Mouse (Mus musculus): ENCODE results near the gene Slc30a2. TPM values are rescaled to one million over a fixed set of nuclear protein-coding genes. Genes with fewer than 3 reads are reported as not detected.

Gene Slc30a2
- polyA plus RNA-seq, 1 experiment from 2014 or later: not detected

DNA sequence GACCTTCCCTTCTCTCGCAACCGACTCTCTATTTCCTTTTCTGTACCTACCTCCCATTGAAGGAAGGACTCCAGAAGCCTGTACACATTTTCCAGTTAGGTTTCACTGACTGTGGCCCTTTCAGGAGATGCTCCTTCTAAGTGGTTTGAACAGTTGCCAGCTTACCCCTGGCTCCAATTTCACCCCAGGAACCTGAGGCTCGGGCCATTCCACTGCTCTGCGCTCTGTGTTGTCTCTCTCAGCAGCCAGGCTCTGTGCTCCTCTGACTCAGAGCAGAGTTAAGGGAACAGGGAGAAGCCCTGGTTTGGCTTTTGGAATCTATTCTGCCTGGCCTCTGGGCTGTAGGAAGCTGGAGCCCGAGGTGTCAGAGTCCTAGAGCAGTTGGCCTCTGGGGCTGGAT is 40.9 kb upstream of the Slc30a2 start:
- no peak overlapping the region for H3K9ac ChIP-seq (replicated peaks; ENCODE audit: low read depth, low read length)
- H3K36me3 ChIP-seq (ENCODE audit: control insufficient read depth, insufficient read depth, low read length): no peaks in the 10 kb centered on the region
- WGBS: 84% methylated on average over 5 of the region's 5 CpGs
- no peaks in the 10 kb centered on the region for H3K27me3 ChIP-seq (ENCODE audit: control insufficient read depth, insufficient read depth, low read length)
- ATAC-seq (ENCODE audit: insufficient number of reproducible peaks, insufficient read depth, low FRiP score, low read depth): no peak
- 0 out of 2 replicates have a peak, but pooled peaks cover 3% of the 10 kb centered on the region for H3K4me1 ChIP-seq (ENCODE audit: control insufficient read depth, insufficient read depth, low read length)
- H3K27ac ChIP-seq (ENCODE audit: low read length): no peak overlapping the region
- H3K4me2 ChIP-seq (replicated peaks; ENCODE audit: low read depth, low read length): no peak overlapping the region
- no peaks in the 10 kb centered on the region for H3K9me3 ChIP-seq (ENCODE audit: control insufficient read depth, low read depth, low read length)
- no peak overlapping the region for H3K4me3 ChIP-seq (ENCODE audit: low read depth, low read length)

DNA sequence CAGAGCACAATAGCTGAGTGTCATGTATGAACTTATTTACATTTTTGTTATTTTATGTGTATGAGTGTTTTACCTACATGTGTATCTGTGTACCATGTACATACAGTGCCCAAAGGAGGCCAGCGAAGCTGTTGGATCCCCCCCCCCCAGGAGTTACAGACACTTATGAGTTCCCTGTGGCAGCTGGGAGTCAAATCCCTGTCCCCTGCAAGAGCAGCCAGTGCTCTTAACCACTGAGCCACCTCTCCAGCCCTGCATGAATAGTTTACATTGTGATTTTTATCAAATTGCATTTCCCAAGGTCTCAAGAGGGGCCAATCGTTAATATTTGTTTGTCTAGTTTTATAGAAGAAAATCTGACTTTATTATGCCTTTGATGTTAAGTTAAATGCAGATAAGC is 36.0 kb upstream of the Slc30a2 start:
- Histone ChIP-seq H3K36me3 (ENCODE audit: control insufficient read depth, insufficient read depth, low read length) (no peaks in the 10 kb centered on the region), H3K27me3 (ENCODE audit: control insufficient read depth, insufficient read depth, low read length) (no peaks in the 10 kb centered on the region), H3K27ac (ENCODE audit: low read length) (no peak overlapping the region), H3K4me2 (replicated peaks; ENCODE audit: low read depth, low read length) (no peak overlapping the region; the same call in 1 of the 2 replicates), H3K4me3 (ENCODE audit: low read depth, low read length) (no peak overlapping the region), H3K9ac (replicated peaks; ENCODE audit: low read depth, low read length) (no peak overlapping the region; the same call in 1 of the 2 replicates), H3K4me1 (ENCODE audit: control insufficient read depth, insufficient read depth, low read length) (peaks cover 8% of the 10 kb centered on the region; the same call in 1 of the 2 replicates), H3K9me3 (ENCODE audit: control insufficient read depth, low read depth, low read length) (no peaks in the 10 kb centered on the region)
- no peak for ATAC-seq (ENCODE audit: insufficient number of reproducible peaks, insufficient read depth, low FRiP score, low read depth)
- WGBS: 45% methylated on average over 2 of the region's 2 CpGs

DNA sequence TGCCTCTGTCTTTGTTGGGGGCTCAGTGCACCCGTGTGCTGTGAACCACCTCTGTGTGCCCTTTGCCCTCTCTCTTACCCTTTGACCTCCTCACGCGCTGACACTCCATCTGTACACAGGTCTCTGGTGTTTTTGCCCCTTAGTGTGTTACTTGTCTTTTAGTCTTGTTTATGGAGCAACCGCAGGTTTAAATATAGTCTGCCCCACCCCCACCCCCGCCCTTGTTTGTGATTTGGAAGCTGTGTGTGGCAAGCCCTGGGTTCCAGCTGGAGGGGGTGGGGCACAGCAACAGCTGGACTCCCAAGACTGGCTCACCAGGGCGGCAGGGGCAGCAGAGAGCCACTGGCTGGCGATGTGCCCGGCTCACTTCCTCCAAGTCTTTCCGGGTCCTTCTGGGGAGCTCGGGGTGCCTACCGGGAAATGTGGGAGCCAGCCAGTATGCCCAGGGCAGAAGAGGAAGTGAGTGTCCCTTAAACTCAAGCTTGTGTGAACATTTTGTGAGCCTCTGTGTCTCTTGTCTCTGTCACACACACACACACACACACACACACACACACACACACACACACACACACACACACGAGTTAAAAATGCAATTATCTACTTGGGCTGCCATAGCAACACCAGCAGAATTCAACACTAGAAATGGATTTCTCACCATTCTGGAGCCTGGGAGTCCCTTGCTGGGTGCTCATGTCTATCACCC is 35.5 kb upstream of the Slc30a2 start:
- peaks cover 8% of the 10 kb centered on the region; the same call in 1 of the 2 replicates for H3K4me1 ChIP-seq (ENCODE audit: control insufficient read depth, insufficient read depth, low read length)
- H3K4me2 ChIP-seq (replicated peaks; ENCODE audit: low read depth, low read length): peak overlapping the region; percentile 11; the same call in 1 of the 2 replicates
- H3K9ac ChIP-seq (replicated peaks; ENCODE audit: low read depth, low read length): peak overlapping the region; percentile 1; the same call in 1 of the 2 replicates
- ATAC-seq (ENCODE audit: insufficient number of reproducible peaks, insufficient read depth, low FRiP score, low read depth): 0 out of 2 replicates have a peak, but pooled peaks have one; percentile 33
- WGBS: 9% methylated on average over 12 of the region's 12 CpGs
- H3K27me3 ChIP-seq (ENCODE audit: control insufficient read depth, insufficient read depth, low read length): no peaks in the 10 kb centered on the region
- H3K27ac ChIP-seq (ENCODE audit: low read length): no peak overlapping the region
- H3K4me3 ChIP-seq (ENCODE audit: low read depth, low read length): no peak overlapping the region
- H3K36me3 ChIP-seq (ENCODE audit: control insufficient read depth, insufficient read depth, low read length): no peaks in the 10 kb centered on the region
- no peaks in the 10 kb centered on the region for H3K9me3 ChIP-seq (ENCODE audit: control insufficient read depth, low read depth, low read length)

DNA sequence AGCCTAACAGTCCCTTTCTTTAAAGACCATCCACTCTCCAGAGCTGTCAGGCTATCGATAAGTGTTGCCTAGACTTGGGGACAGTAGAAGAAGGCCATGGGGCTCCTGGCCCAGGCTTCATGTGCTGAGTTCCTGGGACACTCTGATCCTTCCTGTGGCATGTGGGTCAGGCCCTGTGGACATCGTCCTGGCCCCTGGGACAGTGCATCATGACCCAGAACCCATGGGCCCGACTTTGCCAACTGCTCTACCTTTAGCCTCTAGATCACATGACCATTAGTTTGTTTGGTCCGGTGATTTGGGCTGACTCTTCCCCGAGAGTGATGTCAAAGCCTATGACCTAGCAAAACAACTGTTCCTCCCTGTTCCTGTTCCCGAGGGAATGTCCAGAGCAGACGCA is 32.9 kb upstream of the Slc30a2 start:
- H3K4me2 ChIP-seq (replicated peaks; ENCODE audit: low read depth, low read length): no peak overlapping the region
- peaks cover 4% of the 10 kb centered on the region; the same call in 1 of the 2 replicates for H3K9me3 ChIP-seq (ENCODE audit: control insufficient read depth, low read depth, low read length)
- no peak for ATAC-seq (ENCODE audit: insufficient number of reproducible peaks, insufficient read depth, low FRiP score, low read depth)
- H3K36me3 ChIP-seq (ENCODE audit: control insufficient read depth, insufficient read depth, low read length): no peaks in the 10 kb centered on the region
- H3K9ac ChIP-seq (replicated peaks; ENCODE audit: low read depth, low read length): no peak overlapping the region
- peaks cover 8% of the 10 kb centered on the region; the same call in 1 of the 2 replicates for H3K4me1 ChIP-seq (ENCODE audit: control insufficient read depth, insufficient read depth, low read length)
- H3K27ac ChIP-seq (ENCODE audit: low read length): no peak overlapping the region
- no peak overlapping the region for H3K4me3 ChIP-seq (ENCODE audit: low read depth, low read length)
- 87% methylated on average over 7 of the region's 7 CpGs for WGBS
- no peaks in the 10 kb centered on the region for H3K27me3 ChIP-seq (ENCODE audit: control insufficient read depth, insufficient read depth, low read length)

DNA sequence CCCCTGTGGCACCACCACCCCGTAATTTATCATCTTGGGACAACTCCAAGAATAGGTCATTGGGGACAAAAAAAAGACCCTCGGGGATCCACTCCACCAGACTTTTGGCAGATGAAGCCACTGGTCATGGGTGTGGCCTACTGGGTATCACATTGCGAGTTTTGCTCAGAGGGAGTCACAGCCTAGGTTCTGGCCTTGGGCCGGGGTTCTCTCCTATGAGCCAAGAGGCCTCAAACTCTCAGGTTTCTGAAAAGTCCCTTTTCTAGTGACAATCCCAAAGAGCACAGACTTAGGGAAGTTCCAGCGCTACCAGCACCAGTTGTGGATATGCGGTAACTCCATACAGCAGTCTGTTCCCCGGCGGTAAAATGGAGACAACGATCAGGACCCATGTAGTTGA is 32.3 kb upstream of the Slc30a2 start:
- no peak for ATAC-seq (ENCODE audit: insufficient number of reproducible peaks, insufficient read depth, low FRiP score, low read depth)
- H3K27me3 ChIP-seq (ENCODE audit: control insufficient read depth, insufficient read depth, low read length): no peaks in the 10 kb centered on the region

DNA sequence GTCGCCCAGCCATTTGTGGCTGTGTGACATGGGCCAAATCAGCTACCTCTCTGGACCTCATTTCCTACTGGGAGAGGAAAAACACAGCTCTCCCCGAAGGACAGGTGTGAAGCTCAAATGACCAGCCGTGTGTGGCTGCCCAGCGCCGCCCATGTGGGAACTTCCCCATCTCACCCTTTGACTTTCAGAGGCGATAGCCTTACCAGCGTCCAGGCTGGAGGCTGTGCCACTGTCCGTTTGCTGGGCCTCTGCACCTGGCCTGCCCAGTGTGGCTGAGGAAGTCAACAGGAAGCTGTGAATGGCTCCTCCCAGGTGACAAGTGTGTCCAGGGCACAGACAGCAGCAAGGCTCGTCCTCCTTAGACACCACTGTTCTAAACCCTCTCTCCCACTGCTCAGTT is 31.2 kb upstream of the Slc30a2 start:
- H3K27ac ChIP-seq (ENCODE audit: low read length): no peak overlapping the region
- 75% methylated on average over 9 of the region's 9 CpGs for WGBS
- no peak for ATAC-seq (ENCODE audit: insufficient number of reproducible peaks, insufficient read depth, low FRiP score, low read depth)
- no peak overlapping the region for H3K4me2 ChIP-seq (replicated peaks; ENCODE audit: low read depth, low read length)
- no peak overlapping the region for H3K4me3 ChIP-seq (ENCODE audit: low read depth, low read length)
- H3K36me3 ChIP-seq (ENCODE audit: control insufficient read depth, insufficient read depth, low read length): no peaks in the 10 kb centered on the region
- no peaks in the 10 kb centered on the region for H3K27me3 ChIP-seq (ENCODE audit: control insufficient read depth, insufficient read depth, low read length)
- H3K9ac ChIP-seq (replicated peaks; ENCODE audit: low read depth, low read length): no peak overlapping the region
- peaks cover 4% of the 10 kb centered on the region; the same call in 1 of the 2 replicates for H3K9me3 ChIP-seq (ENCODE audit: control insufficient read depth, low read depth, low read length)
- peaks cover 8% of the 10 kb centered on the region; the same call in 1 of the 2 replicates for H3K4me1 ChIP-seq (ENCODE audit: control insufficient read depth, insufficient read depth, low read length)

More for the DNA sequence above, 32.3 kb upstream of the Slc30a2 start:
- Histone ChIP-seq H3K9ac (replicated peaks; ENCODE audit: low read depth, low read length) (no peak overlapping the region), H3K4me2 (replicated peaks; ENCODE audit: low read depth, low read length) (no peak overlapping the region), H3K9me3 (ENCODE audit: control insufficient read depth, low read depth, low read length) (peaks cover 4% of the 10 kb centered on the region; the same call in 1 of the 2 replicates), H3K4me3 (ENCODE audit: low read depth, low read length) (no peak overlapping the region), H3K27ac (ENCODE audit: low read length) (no peak overlapping the region), H3K36me3 (ENCODE audit: control insufficient read depth, insufficient read depth, low read length) (no peaks in the 10 kb centered on the region), H3K4me1 (ENCODE audit: control insufficient read depth, insufficient read depth, low read length) (peaks cover 8% of the 10 kb centered on the region; the same call in 1 of the 2 replicates)
- WGBS: 87% methylated on average over 9 of the region's 9 CpGs

DNA sequence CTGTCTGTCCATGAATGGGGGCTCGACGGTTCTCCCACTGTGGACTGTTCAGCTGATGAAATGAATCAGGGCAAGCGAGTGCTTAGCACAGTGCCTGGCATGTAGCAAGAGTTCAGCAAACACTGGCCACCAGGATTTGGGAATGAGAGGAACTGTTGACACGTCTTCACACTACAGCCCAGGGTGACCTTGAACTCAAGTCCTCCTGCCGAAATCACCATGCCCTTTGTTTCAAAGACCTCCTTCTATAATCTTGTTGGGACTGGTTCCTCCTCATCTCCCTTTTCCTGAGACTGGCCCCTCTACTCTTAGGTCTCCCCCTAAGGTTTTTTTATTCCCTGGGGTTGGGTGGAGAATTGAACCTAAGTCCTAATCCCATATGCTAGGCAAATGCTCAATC is 30.6 kb upstream of the Slc30a2 start:
- ATAC-seq (ENCODE audit: insufficient number of reproducible peaks, insufficient read depth, low FRiP score, low read depth): no peak
- Histone ChIP-seq H3K9me3 (ENCODE audit: control insufficient read depth, low read depth, low read length) (peaks cover 4% of the 10 kb centered on the region; the same call in 1 of the 2 replicates), H3K27ac (ENCODE audit: low read length) (no peak overlapping the region), H3K4me1 (ENCODE audit: control insufficient read depth, insufficient read depth, low read length) (peaks cover 3% of the 10 kb centered on the region; the same call in 1 of the 2 replicates), H3K4me2 (replicated peaks; ENCODE audit: low read depth, low read length) (no peak overlapping the region), H3K9ac (replicated peaks; ENCODE audit: low read depth, low read length) (no peak overlapping the region), H3K4me3 (ENCODE audit: low read depth, low read length) (no peak overlapping the region), H3K27me3 (ENCODE audit: control insufficient read depth, insufficient read depth, low read length) (no peaks in the 10 kb centered on the region), H3K36me3 (ENCODE audit: control insufficient read depth, insufficient read depth, low read length) (no peaks in the 10 kb centered on the region)
- WGBS: 91% methylated on average over 5 of the region's 5 CpGs

DNA sequence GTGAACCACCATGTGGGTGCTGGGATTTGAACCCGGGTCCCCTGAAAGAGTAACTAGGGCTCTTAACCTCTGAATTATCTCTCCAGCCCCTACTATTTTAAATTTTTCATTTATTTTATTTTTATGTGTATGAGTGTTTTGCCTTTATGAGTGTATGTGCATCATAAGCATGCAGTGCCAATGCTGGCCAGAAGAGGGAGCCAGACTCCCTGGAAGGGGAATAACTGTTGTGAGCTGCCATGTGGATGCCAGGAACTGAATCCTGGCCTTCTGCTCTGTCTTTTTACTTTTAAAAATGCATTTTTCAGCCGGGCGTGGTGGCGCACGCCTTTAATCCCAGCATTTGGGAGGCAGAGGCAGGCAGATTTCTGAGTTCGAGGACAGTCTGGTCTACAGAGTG is 30.1 kb upstream of the Slc30a2 start:
- H3K27me3 ChIP-seq (ENCODE audit: control insufficient read depth, insufficient read depth, low read length): no peaks in the 10 kb centered on the region
- WGBS: 95% methylated on average over 6 of the region's 6 CpGs
- peaks cover 4% of the 10 kb centered on the region; the same call in 1 of the 2 replicates for H3K9me3 ChIP-seq (ENCODE audit: control insufficient read depth, low read depth, low read length)
- ATAC-seq (ENCODE audit: insufficient number of reproducible peaks, insufficient read depth, low FRiP score, low read depth): no peak
- no peak overlapping the region for H3K4me2 ChIP-seq (replicated peaks; ENCODE audit: low read depth, low read length)
- H3K4me1 ChIP-seq (ENCODE audit: control insufficient read depth, insufficient read depth, low read length): no peaks in the 10 kb centered on the region
- no peak overlapping the region for H3K27ac ChIP-seq (ENCODE audit: low read length)
- H3K9ac ChIP-seq (replicated peaks; ENCODE audit: low read depth, low read length): no peak overlapping the region
- H3K4me3 ChIP-seq (ENCODE audit: low read depth, low read length): no peak overlapping the region
- H3K36me3 ChIP-seq (ENCODE audit: control insufficient read depth, insufficient read depth, low read length): no peaks in the 10 kb centered on the region
